Mouse (Mus musculus) embryonic facial prominence, embryonic 15.5 days (tissue): ENCODE measurements around the gene Cog5. TPM values are rescaled to one million over a fixed set of nuclear protein-coding genes. Genes with fewer than 3 reads are reported as not detected.

ENCODE experiments used
- ATAC-seq: fragments of 200-750 bp; cut with Nextera tagmentation; 2 replicates; pipeline ENCODE4 v1.8.0; 2017; ENCODE audit warnings: low read depth, moderate TSS enrichment; ENCODE audit not compliant: insufficient number of reproducible peaks, low FRiP score, low TSS enrichment
- H3K27ac ChIP-seq: fragments of 300-500 bp; sonication (generic); replicated peaks from 2 replicates; pipeline ENCODE4 v1.5.1; 2015; ENCODE audit warnings: mild to moderate bottlenecking, inconsistent platforms
- H3K27me3 ChIP-seq: fragments of 300-500 bp; sonication (generic); 2 replicates; pipeline ENCODE4 v1.6.1; 2015; ENCODE audit warnings: inconsistent platforms
- H3K36me3 ChIP-seq: fragments of 300-500 bp; sonication (generic); 2 replicates; pipeline ENCODE4 v1.6.1; 2015; ENCODE audit warnings: mild to moderate bottlenecking, inconsistent platforms
- H3K4me1 ChIP-seq: fragments of 300-500 bp; sonication (generic); 2 replicates; pipeline ENCODE4 v1.6.1; 2015; ENCODE audit warnings: inconsistent platforms
- H3K4me2 ChIP-seq: fragments of 300-500 bp; sonication (generic); replicated peaks from 2 replicates; pipeline ENCODE4 v1.6.1; 2015; ENCODE audit warnings: mild to moderate bottlenecking, inconsistent platforms
- H3K4me3 ChIP-seq: fragments of 300-500 bp; sonication (generic); replicated peaks from 2 replicates; pipeline ENCODE4 v1.5.1; 2015; ENCODE audit warnings: mild to moderate bottlenecking, inconsistent platforms
- H3K9ac ChIP-seq: fragments of 300-500 bp; sonication (generic); 2 replicates; pipeline ENCODE4 v1.6.1; 2015; ENCODE audit warnings: inconsistent platforms
- H3K9me3 ChIP-seq: fragments of 300-500 bp; sonication (generic); replicated peaks from 2 replicates; pipeline ENCODE4 v1.6.1; 2016; ENCODE audit warnings: inconsistent platforms
- WGBS: fragments of 180-500 bp; shearing (Covaris S2); methylation state at CpG from one replicate; pipeline ENCODE4 v1.1.7; 2015; 5-methylcytosine and 5-hydroxymethylcytosine counted together
- polyA plus RNA-seq: library from polyadenylated mRNA; unstranded; fragments of >200 nt; fragmentation: Nextera tagmentation; extraction: Ambion mirVana; gene quantifications from 2 replicates; pipeline ENCODE4 v1.2.1, GENCODE M21; 2015

The Cog5 gene
- polyA plus RNA-seq, 1 experiment from 2014 or later = 27.6 TPM

DNA sequence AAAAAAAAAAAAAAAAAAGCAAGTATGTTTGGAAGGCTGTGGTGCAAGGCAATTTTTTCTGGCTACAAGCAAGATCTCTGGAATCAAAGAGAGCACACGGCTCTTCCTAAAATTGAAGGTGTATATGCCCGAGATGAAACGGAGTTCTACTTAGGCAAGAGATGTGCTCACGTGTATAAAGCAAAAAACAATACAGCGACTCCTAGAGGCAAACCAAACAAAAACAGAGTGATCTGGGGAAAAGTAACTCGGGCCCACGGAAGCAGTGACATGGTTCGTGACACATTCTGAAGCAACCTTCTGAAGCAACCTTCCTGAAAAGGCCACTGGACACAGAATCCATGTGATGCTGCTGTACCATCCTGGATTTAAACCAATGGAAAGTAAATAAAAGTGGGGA, 92.6 kb downstream of the Cog5 start:
- Histone ChIP-seq H3K4me3 (no peak overlapping the region), H3K9ac (no peak overlapping the region), H3K4me1 (no peaks in the 10 kb centered on the region), H3K27me3 (no peaks in the 10 kb centered on the region), H3K36me3 (no peaks in the 10 kb centered on the region), H3K9me3 (no peaks in the 10 kb centered on the region), H3K27ac (no peak overlapping the region), H3K4me2 (no peak overlapping the region)
- WGBS = 87% methylated on average over 8 of the region's 8 CpGs
- no peak for ATAC-seq

DNA sequence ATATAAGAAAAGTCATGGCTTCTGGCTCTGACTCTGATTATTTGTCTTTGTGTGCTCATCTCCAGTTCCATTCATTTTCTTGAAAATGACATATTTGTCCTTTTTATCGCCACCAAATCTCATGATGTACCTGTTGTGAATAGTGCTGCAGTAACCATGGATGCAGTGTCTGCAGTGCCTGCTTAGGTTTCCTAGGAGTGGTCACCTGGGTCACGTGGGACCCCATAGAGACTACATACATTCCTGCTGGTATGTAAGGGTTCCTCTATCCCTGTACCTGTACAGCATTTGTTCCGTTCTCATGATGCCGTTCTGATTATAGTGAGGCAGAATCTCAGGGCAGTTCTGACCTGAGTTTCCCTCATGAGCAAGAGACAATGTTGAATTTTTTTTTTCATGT, 95.2 kb downstream of the Cog5 start:
- no peak overlapping the region for H3K4me3 ChIP-seq
- no peak for ATAC-seq
- no peaks in the 10 kb centered on the region for H3K27me3 ChIP-seq
- no peak overlapping the region for H3K9ac ChIP-seq
- H3K9me3 ChIP-seq = no peaks in the 10 kb centered on the region
- no peaks in the 10 kb centered on the region for H3K4me1 ChIP-seq
- H3K4me2 ChIP-seq = no peak overlapping the region
- no peak overlapping the region for H3K27ac ChIP-seq
- no peaks in the 10 kb centered on the region for H3K36me3 ChIP-seq
- WGBS = 92% methylated on average over 4 of the region's 4 CpGs

DNA sequence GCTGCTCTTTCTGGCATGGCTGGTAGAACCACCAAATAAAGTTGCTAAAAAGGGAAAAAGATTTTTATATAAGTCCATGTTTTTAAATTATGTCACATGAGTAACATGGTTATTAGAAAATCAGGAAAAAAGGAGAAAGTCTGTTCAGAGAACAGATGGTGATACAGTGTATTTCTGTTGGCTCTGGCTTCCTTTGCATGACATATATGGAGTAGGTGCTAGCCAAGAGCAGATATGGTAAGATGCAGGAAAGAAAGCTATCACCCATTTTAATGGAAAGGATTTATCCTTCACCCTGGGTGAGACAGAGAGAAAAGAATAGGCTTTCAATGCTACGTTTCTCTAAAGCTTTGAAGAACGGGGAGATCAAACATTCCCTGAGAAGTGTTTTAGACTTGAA, 99.8 kb downstream of the Cog5 start:
- WGBS = 44% methylated on average over 2 of the region's 2 CpGs
- no peak for ATAC-seq

DNA sequence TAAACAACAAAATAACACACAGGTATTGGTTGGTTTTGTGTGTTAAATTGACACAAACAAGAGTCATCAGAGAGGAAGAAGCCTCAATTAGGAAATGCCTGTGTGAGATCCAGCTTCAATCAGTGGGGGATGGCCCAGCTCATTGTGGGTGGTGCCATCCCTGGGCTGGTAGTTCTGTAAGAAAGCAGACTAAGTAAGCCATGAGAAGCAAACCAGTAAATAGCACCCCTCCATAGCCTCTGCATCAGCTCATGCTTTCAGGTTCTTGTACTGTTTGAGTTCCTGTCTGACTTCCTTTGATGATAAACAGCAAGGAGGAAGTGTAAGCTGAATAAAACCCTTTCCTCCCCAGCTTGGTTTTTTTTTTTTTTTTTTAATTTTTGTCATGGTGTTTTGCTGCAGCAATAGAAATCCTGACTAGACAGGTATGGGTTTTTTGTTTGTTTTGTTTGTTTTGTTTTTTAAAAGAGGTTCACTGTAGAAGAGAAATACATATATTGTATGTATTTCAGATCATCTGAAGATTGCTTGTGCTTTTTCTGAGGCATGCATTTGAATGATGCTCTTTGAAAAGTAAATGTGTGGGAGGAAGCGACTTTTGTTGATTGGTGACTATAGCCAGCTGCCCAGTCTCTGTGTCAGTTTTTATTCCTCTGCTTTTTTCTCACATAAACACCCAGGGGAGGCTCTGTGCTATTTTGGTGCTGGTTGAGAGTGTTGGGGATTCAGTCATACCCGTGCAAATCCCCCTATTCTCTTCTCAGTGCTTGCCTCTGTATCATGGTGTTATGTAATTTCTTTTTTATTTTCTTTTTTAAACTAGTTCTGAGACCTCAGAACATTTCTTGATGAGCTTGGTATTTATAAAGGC, 101.5 kb downstream of the Cog5 start:
- Histone ChIP-seq H3K4me2 (no peak overlapping the region), H3K9ac (no peak overlapping the region), H3K4me3 (no peak overlapping the region), H3K4me1 (no peaks in the 10 kb centered on the region), H3K27ac (no peak overlapping the region), H3K27me3 (no peaks in the 10 kb centered on the region), H3K36me3 (no peaks in the 10 kb centered on the region), H3K9me3 (no peaks in the 10 kb centered on the region)
- 56% methylated on average over 2 of the region's 2 CpGs for WGBS
- ATAC-seq = no peak

More for the DNA sequence above, 99.8 kb downstream of the Cog5 start:
- Histone ChIP-seq H3K9ac (no peak overlapping the region), H3K4me2 (no peak overlapping the region), H3K36me3 (no peaks in the 10 kb centered on the region), H3K4me1 (no peaks in the 10 kb centered on the region), H3K4me3 (no peak overlapping the region), H3K9me3 (no peaks in the 10 kb centered on the region), H3K27ac (no peak overlapping the region), H3K27me3 (no peaks in the 10 kb centered on the region)

DNA sequence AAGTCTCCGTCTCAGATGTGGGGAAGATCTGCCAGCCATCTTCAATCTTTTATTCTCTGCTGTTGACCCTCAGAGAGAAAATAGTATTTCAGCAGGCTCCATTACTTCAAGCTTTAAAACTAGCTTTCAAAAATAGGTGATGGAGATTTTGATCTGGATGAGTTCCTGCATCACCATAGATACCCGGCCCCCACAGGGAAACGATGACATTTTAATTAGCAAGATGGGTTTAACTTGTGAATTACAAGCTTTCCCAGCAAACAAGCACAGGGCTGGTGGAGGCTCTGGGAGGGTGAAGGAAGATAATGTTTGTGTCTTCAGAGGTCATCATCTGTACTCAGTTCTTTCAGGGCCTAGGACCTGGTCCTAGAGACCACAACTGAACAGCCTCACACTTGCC, 118.9 kb downstream of the Cog5 start:
- 84% methylated on average over 3 of the region's 3 CpGs for WGBS
- no peak overlapping the region for H3K4me3 ChIP-seq
- no peak for ATAC-seq
- H3K27ac ChIP-seq = no peak overlapping the region
- H3K4me2 ChIP-seq = no peak overlapping the region
- no peak overlapping the region for H3K9ac ChIP-seq
- no peaks in the 10 kb centered on the region for H3K27me3 ChIP-seq
- H3K36me3 ChIP-seq = no peaks in the 10 kb centered on the region
- no peaks in the 10 kb centered on the region for H3K9me3 ChIP-seq
- no peaks in the 10 kb centered on the region for H3K4me1 ChIP-seq

DNA sequence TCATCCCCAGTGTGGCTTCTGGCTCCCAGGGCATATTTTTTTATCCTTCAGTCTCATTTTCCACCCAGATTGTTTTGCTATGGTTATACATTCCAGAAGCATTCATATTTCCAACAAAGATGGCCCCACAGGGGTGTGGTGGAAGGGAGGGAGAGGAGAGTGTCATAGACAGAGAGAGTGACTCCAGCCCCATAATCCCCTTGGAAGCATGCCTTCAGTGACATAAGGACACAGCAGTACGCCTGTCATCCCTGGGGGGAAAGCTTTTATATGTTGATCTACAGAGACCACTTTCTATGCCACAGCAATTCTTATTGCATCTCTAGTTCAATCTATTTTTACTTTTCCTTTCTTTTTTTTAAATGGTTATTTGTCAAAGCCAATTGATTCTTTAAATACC, 129.6 kb downstream of the Cog5 start:
- Histone ChIP-seq H3K4me3 (no peak overlapping the region), H3K36me3 (no peaks in the 10 kb centered on the region), H3K27me3 (no peaks in the 10 kb centered on the region), H3K27ac (no peak overlapping the region), H3K4me1 (no peaks in the 10 kb centered on the region), H3K9ac (no peak overlapping the region), H3K4me2 (no peak overlapping the region), H3K9me3 (no peaks in the 10 kb centered on the region)
- ATAC-seq = no peak
- WGBS = 84% methylated on average over 1 of the region's 1 CpGs

DNA sequence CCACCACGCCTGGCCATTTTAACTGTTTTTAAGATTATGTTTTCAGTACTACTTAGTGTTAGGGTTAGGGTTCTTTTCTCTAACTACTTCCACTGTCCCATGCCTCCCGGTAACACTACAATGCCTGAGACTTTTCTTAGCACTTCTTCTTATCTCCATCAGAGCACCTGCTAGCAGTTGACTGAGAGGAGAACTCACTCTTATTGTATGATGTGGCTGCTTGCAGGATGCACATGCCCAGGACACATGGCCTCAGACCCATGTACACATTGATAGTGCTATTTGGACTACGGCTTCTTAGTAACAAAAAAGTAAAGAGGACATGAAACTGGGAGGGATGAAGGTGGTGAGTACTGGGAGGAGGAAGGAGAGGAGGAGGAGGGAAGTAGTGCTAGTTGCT, 133.9 kb downstream of the Cog5 start:
- Histone ChIP-seq H3K4me2 (no peak overlapping the region), H3K4me3 (no peak overlapping the region), H3K27me3 (no peaks in the 10 kb centered on the region), H3K9ac (no peak overlapping the region), H3K4me1 (no peaks in the 10 kb centered on the region), H3K9me3 (no peaks in the 10 kb centered on the region), H3K27ac (no peak overlapping the region), H3K36me3 (no peaks in the 10 kb centered on the region)
- ATAC-seq = no peak
- 94% methylated on average over 3 of the region's 3 CpGs for whole genome bisulfite sequencing

DNA sequence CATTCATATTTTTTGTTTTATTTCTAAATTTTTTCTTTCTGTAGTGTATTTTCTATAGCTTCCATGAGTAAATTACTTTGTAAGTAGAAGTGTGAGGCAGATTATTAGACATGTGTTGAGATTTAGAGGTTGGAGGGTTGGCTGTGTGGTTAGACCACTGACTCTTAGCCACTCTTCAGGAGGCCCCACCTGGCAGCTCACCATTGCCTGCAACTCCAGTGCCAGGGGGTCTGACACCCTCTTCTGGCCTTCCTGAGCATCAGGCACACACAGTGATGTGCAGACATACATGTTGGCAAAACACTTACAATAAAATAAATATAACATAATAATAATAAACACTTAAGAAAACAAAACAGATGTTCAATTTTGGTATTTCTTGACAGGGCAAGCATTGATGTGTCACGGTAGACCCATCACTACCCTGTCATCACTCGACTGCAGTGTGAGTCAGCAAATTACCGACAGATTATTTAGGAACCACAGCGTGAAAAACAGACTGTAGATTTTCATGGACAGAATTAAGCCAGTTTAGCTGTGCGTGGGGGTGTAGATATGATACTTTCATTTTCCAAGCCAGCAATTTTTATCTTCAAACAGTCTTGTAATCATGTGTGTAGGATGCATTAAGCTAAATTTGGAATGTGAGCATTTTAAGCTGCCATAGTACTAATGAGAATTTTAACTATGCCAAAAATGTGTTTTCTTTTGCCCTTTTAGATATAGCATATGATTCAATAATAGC, 151.9 kb downstream of the Cog5 start:
- H3K4me1 ChIP-seq = no peaks in the 10 kb centered on the region
- H3K27ac ChIP-seq = no peak overlapping the region
- H3K36me3 ChIP-seq = no peaks in the 10 kb centered on the region
- H3K9me3 ChIP-seq = no peaks in the 10 kb centered on the region
- H3K4me2 ChIP-seq = no peak overlapping the region
- H3K4me3 ChIP-seq = no peak overlapping the region
- 71% methylated on average over 5 of the region's 5 CpGs for WGBS
- H3K9ac ChIP-seq = no peak overlapping the region
- H3K27me3 ChIP-seq = no peaks in the 10 kb centered on the region
- ATAC-seq = no peak

DNA sequence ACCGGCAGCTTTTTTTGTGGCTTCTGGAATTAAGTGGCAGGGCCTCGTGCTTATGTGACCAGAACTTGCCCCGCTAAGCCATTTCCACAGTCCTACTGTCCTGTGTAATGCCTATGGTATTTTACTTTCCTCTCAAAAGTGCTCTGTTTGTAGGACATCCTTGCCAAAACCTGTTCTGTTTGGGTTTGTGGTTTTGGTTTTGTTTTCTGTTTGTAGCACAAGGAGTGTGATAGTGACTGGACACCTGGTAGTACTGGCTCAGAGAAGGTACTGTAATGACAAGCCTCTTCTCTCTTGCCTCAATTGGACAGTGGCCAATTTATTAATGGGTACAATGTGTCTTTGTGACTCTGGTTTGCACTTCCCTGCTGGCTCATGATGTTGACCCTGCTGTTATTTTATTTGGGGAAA, 163.4 kb downstream of the Cog5 start:
- Histone ChIP-seq H3K4me3 (no peak overlapping the region), H3K9me3 (no peaks in the 10 kb centered on the region), H3K36me3 (no peaks in the 10 kb centered on the region), H3K27me3 (no peaks in the 10 kb centered on the region), H3K4me1 (0 out of 2 replicates have a peak, but pooled peaks cover 4% of the 10 kb centered on the region), H3K4me2 (no peak overlapping the region), H3K9ac (no peak overlapping the region), H3K27ac (no peak overlapping the region)
- WGBS = 82% methylated on average over 3 of the region's 3 CpGs
- no peak for ATAC-seq

DNA sequence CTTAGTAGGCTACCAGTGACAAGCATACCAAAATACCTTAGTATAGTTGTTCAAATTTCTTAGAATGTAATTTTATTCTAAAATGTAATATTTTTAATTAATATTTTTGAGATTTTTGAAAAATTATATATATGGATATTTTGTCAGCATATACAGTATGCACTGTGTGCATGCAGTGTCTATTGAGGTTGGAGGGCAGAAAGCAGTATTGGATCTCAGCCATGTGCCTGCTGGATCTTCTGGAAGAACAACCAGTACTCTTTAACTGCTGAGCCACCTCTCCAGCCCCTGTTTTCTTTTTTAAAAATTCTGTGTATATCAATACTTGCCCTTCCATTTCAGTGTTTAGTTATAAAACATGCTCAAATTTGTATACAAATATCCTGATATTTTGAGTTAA, 164.4 kb downstream of the Cog5 start:
- Histone ChIP-seq H3K4me3 (no peak overlapping the region), H3K4me1 (0 out of 2 replicates have a peak, but pooled peaks cover 4% of the 10 kb centered on the region), H3K27me3 (no peaks in the 10 kb centered on the region), H3K4me2 (no peak overlapping the region), H3K9me3 (no peaks in the 10 kb centered on the region), H3K36me3 (no peaks in the 10 kb centered on the region), H3K9ac (no peak overlapping the region), H3K27ac (no peak overlapping the region)
- no peak for ATAC-seq

DNA sequence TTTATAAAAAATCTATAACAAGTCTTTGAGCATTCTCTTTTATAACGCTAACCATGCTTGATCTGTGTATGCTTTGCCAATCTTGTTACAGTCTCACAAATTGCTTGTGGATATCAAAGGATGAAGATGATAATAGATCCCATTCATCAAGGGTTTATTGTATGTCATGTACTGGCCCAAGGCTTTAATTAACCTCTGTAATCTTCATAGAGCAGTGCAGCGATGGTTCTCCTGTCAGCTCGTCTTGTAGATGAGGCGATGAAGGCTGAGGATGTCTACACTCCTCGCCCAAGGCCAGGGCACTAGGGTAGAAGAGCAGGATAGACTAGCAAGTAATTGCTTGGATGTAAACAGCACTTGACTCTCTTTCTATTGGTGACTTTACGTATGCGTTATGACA, 164.9 kb downstream of the Cog5 start:
- H3K4me2 ChIP-seq = no peak overlapping the region
- no peak for ATAC-seq
- WGBS = 70% methylated on average over 7 of the region's 7 CpGs
- H3K4me3 ChIP-seq = no peak overlapping the region
- H3K9ac ChIP-seq = no peak overlapping the region
- H3K27ac ChIP-seq = no peak overlapping the region
- H3K36me3 ChIP-seq = no peaks in the 10 kb centered on the region
- 0 out of 2 replicates have a peak, but pooled peaks cover 4% of the 10 kb centered on the region for H3K4me1 ChIP-seq
- H3K27me3 ChIP-seq = no peaks in the 10 kb centered on the region
- no peaks in the 10 kb centered on the region for H3K9me3 ChIP-seq
